Mouse (Mus musculus) testis, adult 2 months (tissue): Measurements from ENCODE around the gene Folr2. TPM values are rescaled to one million over a fixed set of nuclear protein-coding genes. Genes with fewer than 3 reads are reported as not detected.

Experiments used
- H3K27ac ChIP-seq: fragments of 200-500 bp; 2 replicates; pipeline ENCODE4 v1.5.1; 2012; ENCODE audit warnings: low read depth, low read length; ENCODE audit not compliant: control insufficient read depth, insufficient read depth
- H3K27me3 ChIP-seq: fragments of 200-500 bp; 2 replicates; pipeline ENCODE4 v1.6.1; 2012; ENCODE audit warnings: mild to moderate bottlenecking, low read length, moderate library complexity; ENCODE audit not compliant: control insufficient read depth, insufficient read depth
- H3K36me3 ChIP-seq: fragments of 200-500 bp; 2 replicates; pipeline ENCODE4 v1.6.1; 2012; ENCODE audit warnings: mild to moderate bottlenecking, low read length; ENCODE audit not compliant: control insufficient read depth, insufficient read depth
- H3K4me1 ChIP-seq: fragments of 200-500 bp; 2 replicates; pipeline ENCODE4 v1.6.1; 2012; ENCODE audit warnings: low read length; ENCODE audit not compliant: control insufficient read depth, insufficient read depth
- H3K4me3 ChIP-seq: fragments of 200-500 bp; 2 replicates; pipeline ENCODE4 v1.5.1; 2012; ENCODE audit warnings: low read depth, mild to moderate bottlenecking, low read length, moderate library complexity, mixed read lengths; ENCODE audit not compliant: control insufficient read depth
- CTCF ChIP-seq: fragments of 200-500 bp; IDR thresholded peaks from 2 replicates; pipeline ENCODE4 v1.5.1; 2012; ENCODE audit warnings: low read depth, mild to moderate bottlenecking, inconsistent platforms, low read length, moderate library complexity; ENCODE audit not compliant: control insufficient read depth, insufficient read depth, insufficient replicate concordance
- POLR2A ChIP-seq: fragments of 200-500 bp; IDR thresholded peaks from 2 replicates; pipeline ENCODE4 v1.6.1; 2012; ENCODE audit warnings: low read depth, mild to moderate bottlenecking, inconsistent platforms, low read length, moderate library complexity; ENCODE audit not compliant: control insufficient read depth
- polyA plus RNA-seq: library from polyadenylated mRNA; depleted of rRNA; stranded (reverse); fragments of >200 nt; gene quantifications from 2 replicates; pipeline ENCODE4 v1.2.3, GENCODE M21; 2012; rRNA removed

Gene Folr2
- 2.7 and 3.7 TPM in 2 replicates for polyA plus RNA-seq

- H3K27me3 ChIP-seq, result no peaks in the 10 kb centered on the region
- no peak within 1 kb of the TSS for H3K27ac ChIP-seq
- peaks cover 4% of the 10 kb centered on the region; the same call in 1 of the 2 replicates for H3K4me1 ChIP-seq
- no peak within 1 kb of the TSS for H3K4me3 ChIP-seq
- TF ChIP-seq POLR2A (no peak), CTCF (no peak)
- no peaks in the 10 kb centered on the region for H3K36me3 ChIP-seq
Observed at GRCm38 (mm10) chr7:101857094-101857493, at the start of gene Folr2. TSS of gene Folr2 (minus strand) at chr7:101857194.

DNA sequence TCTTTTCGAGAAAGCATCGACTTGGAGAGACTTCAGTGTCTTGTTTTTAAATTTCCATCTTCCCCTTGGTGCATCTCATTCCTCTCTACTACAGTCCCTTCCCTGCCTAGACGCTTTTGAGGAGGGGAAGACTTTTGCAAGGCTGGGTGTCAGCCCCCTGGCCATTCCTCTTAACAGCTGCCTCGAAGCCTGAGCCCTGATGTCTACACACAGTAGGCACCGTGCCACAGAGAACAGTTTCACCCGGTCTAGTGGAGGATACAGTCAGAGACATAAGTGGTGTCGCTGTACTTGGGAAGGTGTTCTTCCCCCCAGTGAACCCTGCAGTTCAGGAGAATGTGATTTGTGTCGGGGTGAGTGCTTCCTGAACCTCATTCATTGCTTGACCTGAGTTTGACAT is 49.7 kb upstream of the Folr2 start:
- no peaks in the 10 kb centered on the region for H3K36me3 ChIP-seq
- peak overlapping the region; percentile 100 for H3K4me3 ChIP-seq
- no peaks in the 10 kb centered on the region for H3K27me3 ChIP-seq
- TF ChIP-seq CTCF, result no peak
- TF ChIP-seq POLR2A, result no peak
- H3K27ac ChIP-seq, result no peak overlapping the region; the same call in 1 of the 2 replicates
- no peaks in the 10 kb centered on the region for H3K4me1 ChIP-seq

DNA sequence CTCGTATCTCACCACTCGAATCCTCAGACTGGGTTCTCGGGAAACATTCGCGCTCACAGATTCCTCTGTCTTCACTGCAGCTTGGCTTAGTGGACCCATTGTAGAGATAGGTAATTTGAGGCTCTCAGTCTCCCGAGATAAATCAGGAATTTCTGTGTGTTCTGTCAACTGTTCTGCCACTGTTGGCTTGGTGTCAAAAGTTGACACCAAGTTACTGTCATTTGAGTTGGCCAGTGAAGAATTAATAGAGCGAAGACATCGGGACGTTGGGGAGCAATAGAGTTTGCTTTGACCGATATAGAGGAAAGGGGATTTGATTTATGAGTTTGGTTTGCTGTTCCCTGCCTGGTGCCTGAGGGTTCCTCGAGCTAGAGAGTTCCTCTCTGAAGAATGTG is 49.3 kb upstream of the Folr2 start, which contains the start of gene Tomt:
Gene Tomt (minus strand): TSS at position 73 of the 395 bp plus-strand sequence.
- Histone ChIP-seq H3K4me3 (peak within 1 kb of the TSS; percentile 100), H3K4me1 (no peaks in the 10 kb centered on the region), H3K36me3 (no peaks in the 10 kb centered on the region), H3K27me3 (no peaks in the 10 kb centered on the region), H3K27ac (peak within 1 kb of the TSS; percentile 98)
- TF ChIP-seq CTCF (no peak), POLR2A (no peak)

DNA sequence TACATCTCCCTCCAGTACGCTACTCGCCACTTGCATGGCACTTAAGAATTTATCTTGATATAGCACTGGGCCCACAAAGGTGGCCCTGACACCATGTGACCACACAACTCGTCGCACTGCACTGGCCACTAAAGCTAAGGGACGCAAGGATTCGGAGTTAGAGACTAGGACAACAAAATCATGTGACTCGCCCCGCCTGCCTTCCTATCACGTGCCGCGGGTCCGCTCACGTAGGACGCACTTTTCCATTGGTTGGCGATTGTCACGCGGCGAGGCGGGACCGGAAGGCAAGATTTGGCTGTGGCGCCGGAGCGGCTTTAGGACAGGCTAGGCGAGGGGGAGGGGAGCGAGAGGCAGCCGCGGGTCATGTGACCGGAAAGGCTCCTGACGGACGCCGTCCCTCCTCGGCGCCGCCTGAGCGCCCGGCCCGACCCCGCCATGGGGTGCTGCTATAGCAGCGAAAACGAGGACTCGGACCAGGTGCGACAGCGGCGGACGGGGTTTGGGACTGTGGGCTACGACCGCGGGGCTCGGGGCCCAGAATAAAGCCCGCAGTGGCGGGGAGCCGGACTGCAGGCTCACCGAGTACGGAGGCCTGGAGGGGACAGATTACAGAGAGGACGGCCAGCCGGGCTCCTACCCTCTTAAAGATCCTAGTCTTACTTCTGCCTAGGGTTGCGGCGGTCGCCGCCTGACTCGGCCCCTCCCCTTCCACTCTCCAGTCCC is 48.7 kb upstream of the Folr2 start, which contains the start of gene Lamtor1:
Gene Lamtor1 (plus strand): TSS at position 344 of the 726 bp plus-strand sequence.
- H3K27ac ChIP-seq, result peak within 1 kb of the TSS; percentile 98
- H3K4me3 ChIP-seq, result peak within 1 kb of the TSS; percentile 100
- no peaks in the 10 kb centered on the region; the same call in 1 of the 2 replicates for H3K36me3 ChIP-seq
- H3K4me1 ChIP-seq, result no peaks in the 10 kb centered on the region
- H3K27me3 ChIP-seq, result no peaks in the 10 kb centered on the region
- TF ChIP-seq POLR2A (peak; percentile 85), CTCF (no peak)

DNA sequence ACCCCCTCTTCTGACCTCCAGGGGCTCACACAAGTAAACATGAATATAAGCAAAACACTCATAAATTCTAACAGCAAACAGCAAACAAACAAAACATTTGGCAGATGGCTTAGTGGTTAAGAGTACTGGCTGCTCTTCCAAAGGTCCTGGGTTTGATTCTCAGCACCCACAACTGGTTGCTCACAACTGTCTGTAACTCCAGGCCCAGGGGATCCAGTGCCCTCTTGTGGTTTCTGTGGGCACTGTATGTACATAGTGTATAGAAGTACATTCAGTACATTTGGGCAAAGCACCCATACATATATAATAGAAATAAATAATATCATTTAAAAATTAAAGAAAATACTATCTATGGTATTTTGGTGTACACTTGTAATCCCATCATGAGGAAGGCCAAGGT is 45.9 kb upstream of the Folr2 start:
- no peak overlapping the region for H3K27ac ChIP-seq
- no peaks in the 10 kb centered on the region; the same call in 1 of the 2 replicates for H3K36me3 ChIP-seq
- H3K27me3 ChIP-seq, result no peaks in the 10 kb centered on the region
- no peak overlapping the region for H3K4me3 ChIP-seq
- no peaks in the 10 kb centered on the region for H3K4me1 ChIP-seq
- no peak for TF ChIP-seq CTCF
- TF ChIP-seq POLR2A, result no peak

DNA sequence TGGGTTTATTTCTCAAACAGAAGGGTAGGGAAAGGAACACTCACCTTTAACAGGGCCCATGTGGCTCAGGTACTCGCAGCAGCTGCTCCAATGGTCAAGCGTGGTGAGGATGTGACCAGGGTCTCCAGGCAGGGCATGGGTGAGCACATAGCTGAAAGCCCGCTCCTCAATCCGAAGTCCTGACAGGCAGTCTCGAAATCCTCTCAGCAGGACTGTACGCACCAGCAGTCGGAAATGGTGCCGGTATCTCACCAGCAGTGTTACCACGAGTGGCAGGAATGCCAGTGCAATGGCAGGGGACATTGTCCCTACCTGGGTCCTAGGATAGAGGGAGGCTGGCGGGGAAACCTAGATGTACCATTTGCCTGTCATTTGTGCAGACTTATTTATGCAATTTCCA is 45.0 kb upstream of the Folr2 start:
- H3K4me1 ChIP-seq, result peaks cover 2% of the 10 kb centered on the region; the same call in 1 of the 2 replicates
- no peak overlapping the region for H3K27ac ChIP-seq
- H3K36me3 ChIP-seq, result no peaks in the 10 kb centered on the region; the same call in 1 of the 2 replicates
- H3K4me3 ChIP-seq, result no peak overlapping the region
- TF ChIP-seq CTCF (no peak), POLR2A (no peak)
- no peaks in the 10 kb centered on the region for H3K27me3 ChIP-seq

- TF ChIP-seq CTCF, result no peak
- TF ChIP-seq POLR2A, result no peak
- Histone ChIP-seq H3K4me3 (no peak overlapping the region), H3K27ac (no peak overlapping the region), H3K4me1 (peaks cover 2% of the 10 kb centered on the region; the same call in 1 of the 2 replicates), H3K36me3 (no peaks in the 10 kb centered on the region; the same call in 1 of the 2 replicates), H3K27me3 (no peaks in the 10 kb centered on the region)
Observed at GRCm38 (mm10) chr7:101900331-101901097, 43.5 kb upstream of the Folr2 start.
